ENCODE assay signal across 8 mouse cellular contexts in the genomic region with DNA sequence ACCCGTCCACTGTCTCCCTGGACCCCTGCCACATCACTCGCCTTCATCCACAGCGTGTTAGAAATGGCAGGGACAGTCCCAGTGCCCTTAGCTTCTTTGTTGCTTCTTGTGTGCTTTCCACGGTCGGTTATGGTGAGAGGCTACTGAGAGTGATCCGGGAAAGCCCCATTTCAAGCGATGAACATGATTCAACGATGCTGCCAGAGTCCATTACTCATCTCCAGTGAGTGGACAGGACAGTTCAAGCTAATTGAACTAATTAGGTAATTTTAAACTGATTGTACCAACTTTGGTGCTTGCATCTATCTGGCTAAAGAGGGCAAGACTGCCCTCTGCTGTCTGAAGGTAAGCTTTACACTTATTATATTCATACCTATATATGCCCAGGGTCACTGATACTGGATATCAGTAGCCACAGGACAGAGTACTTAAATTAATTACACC. TPM values are rescaled to one million over a fixed set of nuclear protein-coding genes. Genes with fewer than 3 reads are reported as not detected.
DNase-seq lines count a peak whose midpoint lies in the region; ATAC-seq and TF ChIP-seq lines count a peak whose summit lies in the region.
"Had no signal": no experiment of that assay in that cellular context is flagged by ENCODE, and none has a peak within 500 bp of the region (broad histone marks: within the 10 kb centered on the region; RNA-seq: fewer than 3 reads in every experiment).

No protein-coding gene starts in this region.

- TF ChIP-seq CTCF in G1E (IDR thresholded peaks at IDR 0.05; ENCODE audit: low read depth, low read length), result peak; percentile 23; the same call in 1 of the 2 replicates
- peak; percentile 88 for TF ChIP-seq CTCF in midbrain, postnatal 0 days (IDR thresholded peaks at IDR 0.05)

- peak; percentile 45; the same call in 1 of the 2 replicates for ATAC-seq in G1E (ENCODE audit: extremely low read depth, insufficient number of reproducible peaks, low FRiP score, poor library complexity, severe bottlenecking)
- peak; percentile 86 for ATAC-seq in hindbrain, embryonic 16.5 days
- ATAC-seq in midbrain, postnatal 0 days (ENCODE audit: low FRiP score), result peak; percentile 36; the same call in 1 of the 2 replicates

- peaks cover 35% of the 10 kb centered on the region for H3K36me3 ChIP-seq in G1E (replicated peaks)
- H3K36me3 ChIP-seq in hindbrain, embryonic 16.5 days (ENCODE audit: control insufficient read depth, insufficient read depth, low read length), result peaks cover 7% of the 10 kb centered on the region
- peaks cover 18% of the 10 kb centered on the region for H3K36me3 ChIP-seq in midbrain, postnatal 0 days (ENCODE audit: insufficient read depth, low read length)

- 36% methylated on average over 8 of the region's 8 CpGs for WGBS in hindbrain, embryonic 16.5 days
- 33% methylated on average over 8 of the region's 8 CpGs for WGBS in midbrain, postnatal 0 days

- H3K4me3 ChIP-seq in G1E (ENCODE audit: low read depth, low read length), result no peak overlapping the region
- H3K4me3 ChIP-seq in hindbrain, embryonic 16.5 days (ENCODE audit: low read length), result no peak overlapping the region
- no peak overlapping the region for H3K4me3 ChIP-seq in midbrain, postnatal 0 days (ENCODE audit: low read depth, low read length)
- H3K4me3 ChIP-seq: liver, embryonic 15.5 days had no signal

- H3K9ac ChIP-seq in hindbrain, embryonic 16.5 days (ENCODE audit: low read depth, low read length), result no peak overlapping the region
- no peak overlapping the region for H3K9ac ChIP-seq in midbrain, postnatal 0 days (replicated peaks; ENCODE audit: low read length, poor library complexity, severe bottlenecking)
- H3K9ac ChIP-seq: liver, embryonic 15.5 days had no signal

- H3K4me2 ChIP-seq in hindbrain, embryonic 16.5 days (ENCODE audit: low read length), result peak overlapping the region; percentile 8; the same call in 1 of the 2 replicates
- H3K4me2 ChIP-seq in midbrain, postnatal 0 days (ENCODE audit: low read depth, low read length, poor library complexity, severe bottlenecking), result no peak overlapping the region
- H3K4me2 ChIP-seq: liver, embryonic 15.5 days had no signal

- peak; percentile 27 to 34 for DNase-seq in layer of hippocampus, postnatal 10 days (ENCODE audit: low spot score in 2 of 2)
- no peak for DNase-seq in layer of hippocampus, postnatal 36 days
- no peak for DNase-seq in G1E (ENCODE audit: low spot score)
- DNase-seq in cerebellum, postnatal 14 days, result peak; percentile 50 to 61
- peak; percentile 81 for DNase-seq in midbrain, postnatal 0 days (ENCODE audit: low spot score)
- DNase-seq in urinary bladder, postnatal 25 days (ENCODE audit: low spot score), result no peak

- no peak overlapping the region for H3K27ac ChIP-seq in hindbrain, embryonic 16.5 days (ENCODE audit: low read depth, low read length)
- H3K27ac ChIP-seq in midbrain, postnatal 0 days (ENCODE audit: low read depth, low read length), result no peak overlapping the region
- H3K27ac ChIP-seq: liver, embryonic 15.5 days had no signal

- 0 out of 2 replicates have a peak, but pooled peaks cover 4% of the 10 kb centered on the region for H3K27me3 ChIP-seq in G1E (ENCODE audit: insufficient read depth, low read length)
- H3K27me3 ChIP-seq in hindbrain, embryonic 16.5 days (replicated peaks; ENCODE audit: control insufficient read depth, insufficient read depth, low read length), result no peaks in the 10 kb centered on the region
- no peaks in the 10 kb centered on the region for H3K27me3 ChIP-seq in midbrain, postnatal 0 days (ENCODE audit: insufficient read depth, low read length)
- H3K27me3 ChIP-seq: liver, embryonic 15.5 days had no signal

- no peaks in the 10 kb centered on the region for H3K4me1 ChIP-seq in G1E (ENCODE audit: insufficient read depth, low read depth, low read length)
- H3K4me1 ChIP-seq in hindbrain, embryonic 16.5 days (ENCODE audit: control insufficient read depth, insufficient read depth, low read depth, low read length), result no peaks in the 10 kb centered on the region
- no peaks in the 10 kb centered on the region for H3K4me1 ChIP-seq in midbrain, postnatal 0 days (ENCODE audit: insufficient read depth, low read length)
- H3K4me1 ChIP-seq: liver, embryonic 15.5 days had no signal

- peaks cover 6% of the 10 kb centered on the region for H3K9me3 ChIP-seq in G1E (replicated peaks)
- H3K9me3 ChIP-seq in hindbrain, embryonic 16.5 days (ENCODE audit: control insufficient read depth, low read length), result no peaks in the 10 kb centered on the region
- H3K9me3 ChIP-seq in midbrain, postnatal 0 days (ENCODE audit: low read length), result no peaks in the 10 kb centered on the region
- H3K9me3 ChIP-seq: liver, embryonic 15.5 days had no signal

RNA-seq across cellular contexts. Expression of a gene that starts 19.4 kb away (rescaled TPM):
- total RNA-seq in layer of hippocampus, postnatal 10 days (2021), result 10 to 100 TPM; 40.6 to 46.4 TPM
- 10 to 100 TPM; 33.9 to 44.3 TPM for total RNA-seq in layer of hippocampus, postnatal 36 days (2021)
- 61.0 and 86.4 TPM in 2 replicates for total RNA-seq in G1E (2014; fragmentation: Nextera tagmentation)
- 89.7 and 96.2 TPM in 2 replicates for total RNA-seq in G1E (2017)
- polyA plus RNA-seq in G1E (2012), result 41.6 and 41.7 TPM in 2 replicates
- polyA plus RNA-seq in hindbrain, embryonic 16.5 days (2015; fragmentation: Nextera tagmentation; extraction: Ambion mirVana), result 45.3 and 45.6 TPM in 2 replicates
- total RNA-seq in midbrain, postnatal 0 days (2014; rRNA removed), result 27.6 and 31.0 TPM in 2 replicates
- polyA plus RNA-seq in midbrain, postnatal 0 days (2015; fragmentation: Nextera tagmentation; extraction: Ambion mirVana), result 33.6 and 35.2 TPM in 2 replicates

Comparison
In these comparisons a context has a peak if more than half of its experiments do, and no peak if none do; other contexts are left out.
1. DNase-seq: peak in layer of hippocampus, postnatal 10 days (2 of 2), cerebellum, postnatal 14 days (2 of 2) and midbrain, postnatal 0 days (single experiment); none in layer of hippocampus, postnatal 36 days (0 of 2), G1E (single experiment) and urinary bladder, postnatal 25 days (single experiment).
2. ATAC-seq: peak in every context shown above with its lines; median percentile 86 in hindbrain, embryonic 16.5 days; 45 in G1E; 36 in midbrain, postnatal 0 days.